Mouse (Mus musculus) hindbrain, embryonic 11.5 days (tissue): ENCODE measurements around the gene Usp36. TPM values are rescaled to one million over a fixed set of nuclear protein-coding genes. Genes with fewer than 3 reads are reported as not detected.

ENCODE experiments used
- ATAC-seq: fragments of 200-750 bp; cut with Nextera tagmentation; 2 replicates; pipeline ENCODE4 v1.8.0; 2017; ENCODE audit warnings: mild to moderate bottlenecking, moderate TSS enrichment, moderate library complexity; ENCODE audit not compliant: low FRiP score
- DNase-seq: peaks from one replicate; pipeline ENCODE4 v3.0.0-alpha.2; 2015; ENCODE audit warnings: low spot score
- H3K27ac ChIP-seq: fragments of 300-500 bp; sonication (generic); 2 replicates; pipeline ENCODE4 v1.5.1; 2014; ENCODE audit warnings: mild to moderate bottlenecking, low read depth, low read length
- H3K27me3 ChIP-seq: fragments of 300-500 bp; sonication (generic); 2 replicates; pipeline ENCODE4 v1.6.1; 2014; ENCODE audit warnings: mild to moderate bottlenecking, low read length, moderate library complexity, mixed read lengths; ENCODE audit not compliant: control insufficient read depth, insufficient read depth
- H3K36me3 ChIP-seq: fragments of 300-500 bp; sonication (generic); 2 replicates; pipeline ENCODE4 v1.6.1; 2014; ENCODE audit warnings: mild to moderate bottlenecking, low read length, moderate library complexity, mixed read lengths; ENCODE audit not compliant: control insufficient read depth, insufficient read depth
- H3K4me1 ChIP-seq: fragments of 300-500 bp; sonication (generic); replicated peaks from 2 replicates; pipeline ENCODE4 v1.6.1; 2014; ENCODE audit warnings: low read length, mixed read lengths; ENCODE audit not compliant: control insufficient read depth, insufficient read depth
- H3K4me2 ChIP-seq: fragments of 300-500 bp; sonication (generic); replicated peaks from 2 replicates; pipeline ENCODE4 v1.6.1; 2014; ENCODE audit warnings: mild to moderate bottlenecking, low read depth, low read length
- H3K4me3 ChIP-seq: fragments of 300-500 bp; sonication (generic); 2 replicates; pipeline ENCODE4 v1.5.1; 2014; ENCODE audit warnings: low read depth, low read length
- H3K9ac ChIP-seq: fragments of 300-500 bp; sonication (generic); 2 replicates; pipeline ENCODE4 v1.6.1; 2014; ENCODE audit warnings: low read depth, low read length
- H3K9me3 ChIP-seq: fragments of 300-500 bp; sonication (generic); 2 replicates; pipeline ENCODE4 v1.6.1; 2016; ENCODE audit warnings: low read length; ENCODE audit not compliant: control insufficient read depth
- WGBS: fragments of 180-500 bp; shearing (Covaris S2); extraction: QIAGEN DNeasy Blood & Tissue Kit; methylation state at CpG from one replicate; pipeline ENCODE4 v1.1.7; 2014; 5-methylcytosine and 5-hydroxymethylcytosine counted together
- polyA plus RNA-seq: library from polyadenylated mRNA; unstranded; fragments of >200 nt; fragmentation: Nextera tagmentation; extraction: Ambion mirVana; gene quantifications from 2 replicates; pipeline ENCODE4 v1.2.1, GENCODE M21; 2014

The Usp36 gene
- polyA plus RNA-seq, 1 experiment from 2014 or later: 9.9 TPM

DNA sequence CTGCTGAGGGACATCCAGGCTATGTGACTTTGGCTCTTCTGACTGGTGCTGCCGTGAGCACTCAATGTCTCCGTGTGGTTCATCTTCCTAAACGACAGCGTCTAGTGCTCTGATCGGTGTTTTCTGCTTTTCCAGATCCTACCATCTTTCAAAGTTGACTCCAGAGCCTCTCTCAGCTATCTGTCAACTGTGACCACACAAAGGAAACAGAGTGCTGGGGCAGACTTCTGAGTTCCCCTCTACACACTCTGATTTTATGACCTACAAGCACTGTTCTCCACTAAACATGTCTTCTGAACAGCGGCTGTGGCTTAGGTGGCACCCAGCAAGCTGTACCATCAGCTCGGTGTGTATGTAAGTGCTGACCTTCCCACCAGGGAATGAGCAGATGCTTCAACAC lies 63.2 kb downstream of the Usp36 start:
- 98% methylated on average over 7 of the region's 7 CpGs for WGBS
- H3K9ac ChIP-seq: no peak overlapping the region
- no peak overlapping the region for H3K4me2 ChIP-seq
- no peaks in the 10 kb centered on the region for H3K9me3 ChIP-seq
- no peak for DNase-seq
- H3K4me3 ChIP-seq: no peak overlapping the region
- no peak overlapping the region for H3K27ac ChIP-seq
- no peaks in the 10 kb centered on the region for H3K36me3 ChIP-seq
- no peaks in the 10 kb centered on the region for H3K4me1 ChIP-seq
- no peaks in the 10 kb centered on the region for H3K27me3 ChIP-seq
- no peak for ATAC-seq

DNA sequence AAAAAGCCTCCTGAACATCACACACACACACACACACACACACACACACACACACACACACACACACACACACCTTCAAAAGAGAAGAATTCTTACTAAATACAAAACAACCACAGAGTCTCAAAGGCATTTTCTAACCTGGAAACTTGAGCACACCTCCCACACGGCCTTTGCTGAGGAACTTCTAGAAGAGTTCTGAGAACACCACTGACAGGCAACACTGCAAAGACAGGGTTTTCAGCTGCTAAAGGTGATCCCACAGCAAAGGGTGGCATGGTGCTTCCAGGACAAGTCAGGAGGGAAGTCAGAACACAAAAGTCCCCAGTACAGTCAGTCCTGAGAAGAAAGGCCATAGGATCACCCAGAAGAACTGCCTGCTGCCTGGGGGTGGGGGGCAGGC lies 64.2 kb downstream of the Usp36 start:
- 57% methylated on average over 1 of the region's 1 CpGs for WGBS
- Histone ChIP-seq H3K27me3 (no peaks in the 10 kb centered on the region), H3K9me3 (no peaks in the 10 kb centered on the region), H3K4me1 (no peaks in the 10 kb centered on the region), H3K9ac (no peak overlapping the region), H3K36me3 (no peaks in the 10 kb centered on the region), H3K4me3 (no peak overlapping the region), H3K4me2 (no peak overlapping the region), H3K27ac (no peak overlapping the region)
- DNase-seq (no peak), ATAC-seq (no peak)

DNA sequence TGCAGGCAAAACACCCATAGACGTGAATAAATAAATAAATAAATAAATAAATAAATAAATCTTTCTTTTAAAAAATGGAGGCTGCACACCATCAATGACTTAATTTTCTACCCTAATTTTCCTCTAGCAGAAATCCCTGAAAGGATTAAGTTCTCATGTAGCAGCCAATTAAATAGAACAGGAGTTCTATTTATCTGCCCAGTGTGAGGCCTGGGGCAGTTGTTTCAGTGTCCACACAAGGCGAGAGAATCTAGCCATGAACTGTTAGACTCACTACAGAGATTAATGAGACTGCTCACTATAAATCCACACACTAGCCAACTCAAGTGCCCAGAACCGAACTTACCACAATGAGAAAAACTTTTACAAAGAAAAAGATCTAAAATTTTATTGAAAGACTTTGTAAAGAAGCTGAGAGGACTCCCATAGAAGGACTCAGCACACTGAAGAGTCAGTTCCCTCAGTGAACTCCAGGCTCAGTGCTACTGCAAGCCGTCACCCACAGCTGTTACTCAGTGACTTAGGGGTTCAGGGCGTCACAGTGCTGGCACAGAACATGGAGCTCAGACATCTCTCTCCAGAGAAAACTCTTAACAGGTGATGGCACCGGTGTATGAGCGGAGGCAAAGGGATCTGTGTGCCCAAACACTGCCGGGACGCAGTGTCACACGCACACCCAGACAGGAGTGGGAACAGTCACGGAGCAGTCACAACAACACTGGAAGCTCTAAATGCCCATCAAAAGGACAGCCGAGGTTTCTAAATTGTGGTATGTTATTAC lies 64.8 kb downstream of the Usp36 start:
- 82% methylated on average over 12 of the region's 12 CpGs for WGBS

DNA sequence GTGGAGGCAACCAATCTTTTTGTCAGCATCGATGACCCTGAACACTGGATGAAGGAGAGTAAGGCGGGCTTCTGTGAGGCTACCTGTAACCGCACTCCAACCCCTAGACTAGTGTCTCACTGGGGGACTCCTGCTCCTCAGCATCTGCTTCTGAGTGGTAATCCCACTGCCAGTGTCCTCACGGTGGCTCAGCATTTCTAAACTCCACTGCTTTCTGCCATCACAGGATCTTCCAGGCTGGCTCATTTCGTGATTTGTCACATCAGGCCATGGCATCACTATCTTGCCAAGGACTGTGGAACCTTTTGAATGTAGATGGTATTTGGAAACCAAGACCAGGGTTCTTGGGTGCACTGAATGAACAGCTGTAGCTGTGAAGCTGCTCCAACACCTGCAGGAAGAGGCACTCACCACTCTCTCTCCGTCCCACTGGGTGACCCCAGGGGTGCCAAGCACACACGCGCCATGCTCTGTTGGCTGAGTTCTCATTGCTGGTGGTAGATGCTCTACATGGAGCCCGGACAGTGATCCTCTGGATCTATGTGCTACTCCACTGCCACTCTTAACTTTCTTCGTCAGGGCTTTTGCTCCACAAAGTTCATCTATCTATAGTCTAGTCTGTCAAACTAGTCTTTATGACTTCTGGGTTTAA lies 66.5 kb downstream of the Usp36 start:
- H3K27me3 ChIP-seq: no peaks in the 10 kb centered on the region
- DNase-seq (no peak), ATAC-seq (no peak)
- no peaks in the 10 kb centered on the region for H3K36me3 ChIP-seq
- 90% methylated on average over 10 of the region's 10 CpGs for WGBS
- no peak overlapping the region for H3K4me3 ChIP-seq
- H3K9ac ChIP-seq: no peak overlapping the region
- H3K4me2 ChIP-seq: no peak overlapping the region
- no peak overlapping the region for H3K27ac ChIP-seq
- H3K9me3 ChIP-seq: no peaks in the 10 kb centered on the region
- no peaks in the 10 kb centered on the region for H3K4me1 ChIP-seq

More for the DNA sequence above, 64.8 kb downstream of the Usp36 start:
- DNase-seq: no peak
- no peaks in the 10 kb centered on the region for H3K9me3 ChIP-seq
- no peaks in the 10 kb centered on the region for H3K36me3 ChIP-seq
- no peak for ATAC-seq
- no peak overlapping the region for H3K4me2 ChIP-seq
- no peak overlapping the region for H3K9ac ChIP-seq
- H3K27me3 ChIP-seq: no peaks in the 10 kb centered on the region
- H3K27ac ChIP-seq: no peak overlapping the region
- no peak overlapping the region for H3K4me3 ChIP-seq
- no peaks in the 10 kb centered on the region for H3K4me1 ChIP-seq

DNA sequence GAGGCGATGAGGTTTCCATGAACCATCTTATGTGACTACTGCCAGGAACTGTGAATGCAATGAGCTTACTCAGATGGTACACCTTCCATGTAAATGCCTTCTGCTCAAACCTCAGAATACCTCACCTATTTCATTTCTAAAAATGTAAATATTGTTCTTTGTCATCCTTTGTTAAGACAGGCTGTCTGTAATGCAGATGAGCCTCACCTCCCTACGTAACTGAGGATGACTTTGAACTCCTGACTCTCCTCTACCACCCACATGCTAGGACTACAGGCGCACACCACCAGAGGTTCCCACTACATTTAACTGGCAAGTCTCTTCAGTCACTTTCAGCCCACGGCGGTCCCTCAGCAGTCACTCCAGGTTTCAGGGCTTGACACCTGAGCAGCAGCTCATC lies 67.1 kb downstream of the Usp36 start:
- no peaks in the 10 kb centered on the region for H3K4me1 ChIP-seq
- no peak overlapping the region for H3K4me2 ChIP-seq
- WGBS: 83% methylated on average over 5 of the region's 5 CpGs
- DNase-seq (no peak), ATAC-seq (no peak)
- no peaks in the 10 kb centered on the region for H3K36me3 ChIP-seq
- no peaks in the 10 kb centered on the region for H3K27me3 ChIP-seq
- H3K9ac ChIP-seq: no peak overlapping the region
- no peaks in the 10 kb centered on the region for H3K9me3 ChIP-seq
- no peak overlapping the region for H3K4me3 ChIP-seq
- H3K27ac ChIP-seq: no peak overlapping the region

DNA sequence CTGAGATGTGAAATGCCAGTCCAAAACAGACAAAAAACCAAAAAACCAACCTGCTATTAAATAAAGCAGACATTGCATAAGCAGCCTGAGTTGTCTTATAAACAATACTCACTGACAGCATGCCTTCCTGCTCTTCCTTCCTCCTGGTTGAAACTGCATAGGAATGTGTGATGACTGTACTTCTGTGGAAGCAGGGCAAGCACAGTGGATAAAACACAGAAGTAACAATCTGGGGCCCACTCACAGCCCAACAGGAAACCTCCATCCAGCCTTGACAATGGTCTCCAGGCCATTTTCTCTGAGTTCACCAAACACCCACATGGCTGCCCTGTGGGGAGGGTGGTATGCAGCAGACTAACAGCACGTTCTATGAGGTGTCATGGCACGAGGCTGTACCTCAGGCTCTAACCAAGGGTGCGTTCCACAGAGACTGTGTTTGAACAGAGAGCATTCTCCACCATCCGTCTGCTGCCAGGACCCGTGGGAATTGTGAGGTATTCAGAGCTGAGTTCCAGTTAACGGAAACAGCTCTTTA lies 67.6 kb downstream of the Usp36 start:
- H3K27ac ChIP-seq: no peak overlapping the region
- H3K4me1 ChIP-seq: no peaks in the 10 kb centered on the region
- H3K36me3 ChIP-seq: no peaks in the 10 kb centered on the region
- H3K9ac ChIP-seq: no peak overlapping the region
- H3K9me3 ChIP-seq: no peaks in the 10 kb centered on the region
- H3K4me2 ChIP-seq: no peak overlapping the region
- 66% methylated on average over 6 of the region's 6 CpGs for WGBS
- no peak for ATAC-seq
- no peak overlapping the region for H3K4me3 ChIP-seq
- no peak for DNase-seq
- no peaks in the 10 kb centered on the region for H3K27me3 ChIP-seq

DNA sequence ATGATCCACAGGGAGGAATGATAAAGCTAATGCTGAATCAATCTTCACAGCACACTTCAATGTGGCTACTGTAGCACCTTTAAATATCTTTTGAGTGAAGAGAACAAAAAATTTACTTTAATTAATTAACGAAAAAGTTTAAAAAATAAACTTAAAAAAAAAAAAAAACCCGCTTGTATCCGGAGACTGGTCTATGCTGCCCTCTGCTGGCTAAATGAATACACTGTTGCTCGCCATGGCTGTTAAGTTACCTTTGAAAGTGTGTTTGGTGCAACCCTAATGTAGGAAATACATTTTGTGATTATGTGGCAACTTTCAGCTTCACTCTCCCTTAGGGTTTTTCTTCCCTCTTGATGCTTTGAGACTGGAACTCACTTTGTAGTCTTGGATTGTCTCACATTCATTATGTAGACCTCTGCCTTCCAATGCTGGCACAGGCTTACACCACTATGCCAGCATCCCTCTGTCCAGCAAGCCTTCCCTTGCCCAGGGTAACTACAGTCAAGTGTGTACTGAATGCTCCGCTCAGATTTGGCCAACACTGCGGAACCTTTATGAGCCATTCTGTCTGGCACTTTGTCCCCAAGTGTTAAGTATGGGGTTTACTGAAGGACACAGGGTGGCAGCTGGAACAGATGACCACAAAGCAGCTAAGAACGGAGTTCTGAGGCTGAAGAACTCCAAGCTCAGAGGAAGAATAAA lies 69.3 kb downstream of the Usp36 start:
- no peaks in the 10 kb centered on the region for H3K36me3 ChIP-seq
- H3K27ac ChIP-seq: no peak overlapping the region
- 28% methylated on average over 7 of the region's 7 CpGs for WGBS
- no peak overlapping the region for H3K4me2 ChIP-seq
- DNase-seq (peak; percentile 78), ATAC-seq (no peak)
- H3K4me1 ChIP-seq: no peaks in the 10 kb centered on the region
- no peak overlapping the region for H3K4me3 ChIP-seq
- H3K27me3 ChIP-seq: no peaks in the 10 kb centered on the region
- H3K9ac ChIP-seq: no peak overlapping the region
- no peaks in the 10 kb centered on the region for H3K9me3 ChIP-seq

DNA sequence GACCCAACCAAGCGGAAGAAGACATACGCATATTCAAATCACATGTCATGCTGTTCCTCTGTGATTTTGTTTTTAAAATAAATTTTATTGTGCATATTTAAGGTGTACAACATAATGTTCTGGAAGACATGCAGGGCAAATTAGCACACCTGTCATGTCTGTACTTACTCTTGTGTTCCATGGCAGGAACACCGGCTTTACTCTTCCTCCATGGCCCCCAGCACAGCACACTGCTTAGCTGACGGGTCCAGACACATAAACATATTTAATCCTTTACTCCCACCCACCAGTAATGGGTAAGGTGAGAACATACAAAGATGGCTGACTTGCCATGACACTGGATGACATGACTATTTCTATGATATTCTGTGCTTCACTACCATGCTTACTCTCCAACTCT lies 71.0 kb downstream of the Usp36 start:
- WGBS: 89% methylated on average over 4 of the region's 4 CpGs
- no peaks in the 10 kb centered on the region for H3K4me1 ChIP-seq
- no peak overlapping the region for H3K27ac ChIP-seq
- H3K27me3 ChIP-seq: no peaks in the 10 kb centered on the region
- no peak overlapping the region for H3K4me2 ChIP-seq
- ATAC-seq: no peak
- no peak for DNase-seq
- no peaks in the 10 kb centered on the region for H3K9me3 ChIP-seq
- no peaks in the 10 kb centered on the region for H3K36me3 ChIP-seq
- no peak overlapping the region for H3K9ac ChIP-seq
- H3K4me3 ChIP-seq: no peak overlapping the region
